Mouse (Mus musculus): ENCODE measurements around the gene Gm21976. TPM values are rescaled to one million over a fixed set of nuclear protein-coding genes. Genes with fewer than 3 reads are reported as not detected.

Gene Gm21976
- polyA plus RNA-seq, 1 experiment, result 0.36 TPM

GRCm38 (mm10) chr13:98276253-98276652 lies 3.4 kb upstream of the Gm21976 start:
- no peaks in the 10 kb centered on the region; the same call in 1 of the 2 replicates for H3K36me3 ChIP-seq (ENCODE audit: control insufficient read depth, insufficient read depth, low read length)
- no peak for TF ChIP-seq POLR2A (IDR thresholded peaks at IDR 0.05; ENCODE audit: control insufficient read depth, low read depth, low read length)
- no peak for TF ChIP-seq CTCF (IDR thresholded peaks at IDR 0.05; ENCODE audit: control insufficient read depth, insufficient read depth, insufficient replicate concordance, low read depth, low read length)

GRCm38 (mm10) chr13:98277501-98277900 lies 2.2 kb upstream of the Gm21976 start:
- no peak overlapping the region for H3K27ac ChIP-seq (ENCODE audit: control insufficient read depth, insufficient read depth, low read depth, low read length)
- H3K27me3 ChIP-seq (ENCODE audit: control insufficient read depth, insufficient read depth, low read length), result no peaks in the 10 kb centered on the region
- H3K4me1 ChIP-seq (ENCODE audit: control insufficient read depth, insufficient read depth, low read length), result no peaks in the 10 kb centered on the region
- no peak overlapping the region for H3K4me3 ChIP-seq (ENCODE audit: control insufficient read depth, low read depth, low read length)
- no peak for TF ChIP-seq CTCF (IDR thresholded peaks at IDR 0.05; ENCODE audit: control insufficient read depth, insufficient read depth, insufficient replicate concordance, low read depth, low read length)
- TF ChIP-seq POLR2A (IDR thresholded peaks at IDR 0.05; ENCODE audit: control insufficient read depth, low read depth, low read length), result no peak
- no peaks in the 10 kb centered on the region; the same call in 1 of the 2 replicates for H3K36me3 ChIP-seq (ENCODE audit: control insufficient read depth, insufficient read depth, low read length)

More at GRCm38 (mm10) chr13:98276253-98276652, 3.4 kb upstream of the Gm21976 start:
- Histone ChIP-seq H3K27ac (ENCODE audit: control insufficient read depth, insufficient read depth, low read depth, low read length) (no peak overlapping the region), H3K27me3 (ENCODE audit: control insufficient read depth, insufficient read depth, low read length) (no peaks in the 10 kb centered on the region), H3K4me3 (ENCODE audit: control insufficient read depth, low read depth, low read length) (no peak overlapping the region), H3K4me1 (ENCODE audit: control insufficient read depth, insufficient read depth, low read length) (no peaks in the 10 kb centered on the region)

GRCm38 (mm10) chr13:98280990-98281650 lies 1.4 kb downstream of the Gm21976 start:
- no peak for TF ChIP-seq POLR2A (IDR thresholded peaks at IDR 0.05; ENCODE audit: control insufficient read depth, low read depth, low read length)
- no peak for TF ChIP-seq CTCF (IDR thresholded peaks at IDR 0.05; ENCODE audit: control insufficient read depth, insufficient read depth, insufficient replicate concordance, low read depth, low read length)

GRCm38 (mm10) chr13:98290719-98291118 lies 11.0 kb downstream of the Gm21976 start:
- H3K4me1 ChIP-seq (ENCODE audit: control insufficient read depth, insufficient read depth, low read length), result no peaks in the 10 kb centered on the region
- H3K27me3 ChIP-seq (ENCODE audit: control insufficient read depth, insufficient read depth, low read length), result no peaks in the 10 kb centered on the region
- no peak overlapping the region for H3K4me3 ChIP-seq (ENCODE audit: control insufficient read depth, low read depth, low read length)
- TF ChIP-seq POLR2A (IDR thresholded peaks at IDR 0.05; ENCODE audit: control insufficient read depth, low read depth, low read length) (no peak), CTCF (IDR thresholded peaks at IDR 0.05; ENCODE audit: control insufficient read depth, insufficient read depth, insufficient replicate concordance, low read depth, low read length) (no peak)
- H3K27ac ChIP-seq (ENCODE audit: control insufficient read depth, insufficient read depth, low read depth, low read length), result no peak overlapping the region
- no peaks in the 10 kb centered on the region for H3K36me3 ChIP-seq (ENCODE audit: control insufficient read depth, insufficient read depth, low read length)

More at GRCm38 (mm10) chr13:98280990-98281650, 1.4 kb downstream of the Gm21976 start:
- Histone ChIP-seq H3K4me1 (ENCODE audit: control insufficient read depth, insufficient read depth, low read length) (no peaks in the 10 kb centered on the region), H3K27ac (ENCODE audit: control insufficient read depth, insufficient read depth, low read depth, low read length) (no peak overlapping the region), H3K36me3 (ENCODE audit: control insufficient read depth, insufficient read depth, low read length) (no peaks in the 10 kb centered on the region), H3K4me3 (ENCODE audit: control insufficient read depth, low read depth, low read length) (no peak overlapping the region), H3K27me3 (ENCODE audit: control insufficient read depth, insufficient read depth, low read length) (no peaks in the 10 kb centered on the region)

- TF ChIP-seq CTCF (IDR thresholded peaks at IDR 0.05; ENCODE audit: control insufficient read depth, insufficient read depth, insufficient replicate concordance, low read depth, low read length), result no peak
- TF ChIP-seq POLR2A (IDR thresholded peaks at IDR 0.05; ENCODE audit: control insufficient read depth, low read depth, low read length), result no peak
- Histone ChIP-seq H3K4me3 (ENCODE audit: control insufficient read depth, low read depth, low read length) (no peak overlapping the region), H3K27me3 (ENCODE audit: control insufficient read depth, insufficient read depth, low read length) (no peaks in the 10 kb centered on the region), H3K36me3 (ENCODE audit: control insufficient read depth, insufficient read depth, low read length) (no peaks in the 10 kb centered on the region), H3K27ac (ENCODE audit: control insufficient read depth, insufficient read depth, low read depth, low read length) (no peak overlapping the region), H3K4me1 (ENCODE audit: control insufficient read depth, insufficient read depth, low read length) (no peaks in the 10 kb centered on the region)
Measured at GRCm38 (mm10) chr13:98291712-98292111, 12.0 kb downstream of the Gm21976 start.

GRCm38 (mm10) chr13:98296072-98296471 lies 16.4 kb downstream of the Gm21976 start:
- no peaks in the 10 kb centered on the region for H3K4me1 ChIP-seq (ENCODE audit: control insufficient read depth, insufficient read depth, low read length)
- no peaks in the 10 kb centered on the region for H3K27me3 ChIP-seq (ENCODE audit: control insufficient read depth, insufficient read depth, low read length)
- H3K27ac ChIP-seq (ENCODE audit: control insufficient read depth, insufficient read depth, low read depth, low read length), result no peak overlapping the region

GRCm38 (mm10) chr13:98297883-98298482 lies 18.3 kb downstream of the Gm21976 start:
- Histone ChIP-seq H3K36me3 (ENCODE audit: control insufficient read depth, insufficient read depth, low read length) (no peaks in the 10 kb centered on the region), H3K27ac (ENCODE audit: control insufficient read depth, insufficient read depth, low read depth, low read length) (no peak overlapping the region), H3K4me1 (ENCODE audit: control insufficient read depth, insufficient read depth, low read length) (no peaks in the 10 kb centered on the region), H3K4me3 (ENCODE audit: control insufficient read depth, low read depth, low read length) (no peak overlapping the region), H3K27me3 (ENCODE audit: control insufficient read depth, insufficient read depth, low read length) (no peaks in the 10 kb centered on the region)
- TF ChIP-seq POLR2A (IDR thresholded peaks at IDR 0.05; ENCODE audit: control insufficient read depth, low read depth, low read length), result no peak
- no peak for TF ChIP-seq CTCF (IDR thresholded peaks at IDR 0.05; ENCODE audit: control insufficient read depth, insufficient read depth, insufficient replicate concordance, low read depth, low read length)

More at GRCm38 (mm10) chr13:98296072-98296471, 16.4 kb downstream of the Gm21976 start:
- no peak overlapping the region for H3K4me3 ChIP-seq (ENCODE audit: control insufficient read depth, low read depth, low read length)
- no peak for TF ChIP-seq CTCF (IDR thresholded peaks at IDR 0.05; ENCODE audit: control insufficient read depth, insufficient read depth, insufficient replicate concordance, low read depth, low read length)
- no peak for TF ChIP-seq POLR2A (IDR thresholded peaks at IDR 0.05; ENCODE audit: control insufficient read depth, low read depth, low read length)
- H3K36me3 ChIP-seq (ENCODE audit: control insufficient read depth, insufficient read depth, low read length), result no peaks in the 10 kb centered on the region
